Mouse (Mus musculus) 3T3-L1 (cell line): ENCODE results near the gene Pnma1.
"Not testable (repeated sequence)": the region's sequence is repeated elsewhere in the genome, so short reads cannot be mapped to it uniquely, and the experiment has no call there.

ENCODE experiments used
- DNase-seq: peaks from one replicate; pipeline ENCODE4 v3.0.0-alpha.2; 2015; ENCODE audit warnings: low read depth, low spot score

Gene Pnma1

GRCm38 (mm10) chr12:84107692-84108091 is 40.6 kb downstream of the Pnma1 start:
- no peak for DNase-seq

GRCm38 (mm10) chr12:84107012-84107411 is 41.3 kb downstream of the Pnma1 start:
- no peak for DNase-seq

GRCm38 (mm10) chr12:84101493-84101845 is 46.8 kb downstream of the Pnma1 start:
- no peak for DNase-seq

- DNase-seq, result not testable (repeated sequence)
These were observed 47.4 kb downstream of the Pnma1 start, which contains the start of gene Acot6 for GRCm38 (mm10) chr12:84100604-84101492. Gene Acot6 (plus strand): TSS chr12:84100654.

GRCm38 (mm10) chr12:84100071-84100470 is 48.2 kb downstream of the Pnma1 start:
- DNase-seq, result no peak

- DNase-seq, result no peak
These were observed 48.7 kb downstream of the Pnma1 start for GRCm38 (mm10) chr12:84099605-84100004.
